Mouse (Mus musculus) limb, embryonic 11.5 days (tissue): Measurements from ENCODE around the gene Samd14. TPM values are rescaled to one million over a fixed set of nuclear protein-coding genes. Genes with fewer than 3 reads are reported as not detected.
"Not testable (repeated sequence)": the region's sequence is repeated elsewhere in the genome, so short reads cannot be mapped to it uniquely, and the experiment has no call there.

ENCODE experiments used
- ATAC-seq: fragments of 200-750 bp; cut with Nextera tagmentation; 2 replicates; pipeline ENCODE4 v1.8.0; 2017; ENCODE audit warnings: low read depth; ENCODE audit not compliant: insufficient number of reproducible peaks, low FRiP score, low TSS enrichment
- DNase-seq: peaks from one replicate; pipeline ENCODE4 v3.0.0-alpha.2; 2015; ENCODE audit warnings: low spot score
- H3K27ac ChIP-seq: fragments of 300-500 bp; sonication (generic); replicated peaks from 2 replicates; pipeline ENCODE4 v1.5.1; 2014; ENCODE audit warnings: low read depth, mild to moderate bottlenecking, low read length
- H3K27me3 ChIP-seq: fragments of 300-500 bp; sonication (generic); 2 replicates; pipeline ENCODE4 v1.6.1; 2014; ENCODE audit warnings: mild to moderate bottlenecking, low read length, mixed read lengths; ENCODE audit not compliant: control insufficient read depth, insufficient read depth
- H3K36me3 ChIP-seq: fragments of 300-500 bp; sonication (generic); 2 replicates; pipeline ENCODE4 v1.6.1; 2014; ENCODE audit warnings: mild to moderate bottlenecking, low read length, moderate library complexity, mixed read lengths; ENCODE audit not compliant: control insufficient read depth, insufficient read depth
- H3K4me1 ChIP-seq: fragments of 300-500 bp; sonication (generic); 2 replicates; pipeline ENCODE4 v1.6.1; 2014; ENCODE audit warnings: low read length, mixed read lengths; ENCODE audit not compliant: control insufficient read depth, insufficient read depth
- H3K4me2 ChIP-seq: fragments of 300-500 bp; sonication (generic); 2 replicates; pipeline ENCODE4 v1.6.1; 2014; ENCODE audit warnings: low read depth, mild to moderate bottlenecking, moderate library complexity; ENCODE audit not compliant: severe bottlenecking
- H3K4me3 ChIP-seq: fragments of 300-500 bp; sonication (generic); 2 replicates; pipeline ENCODE4 v1.5.1; 2014; ENCODE audit warnings: low read depth, low read length
- H3K9ac ChIP-seq: fragments of 300-500 bp; sonication (generic); 2 replicates; pipeline ENCODE4 v1.6.1; 2014; ENCODE audit warnings: mild to moderate bottlenecking, low read length
- H3K9me3 ChIP-seq: fragments of 300-500 bp; sonication (generic); 2 replicates; pipeline ENCODE4 v1.6.1; 2016; ENCODE audit warnings: low read length; ENCODE audit not compliant: control insufficient read depth
- WGBS: fragments of 180-500 bp; shearing (Covaris S2); extraction: QIAGEN DNeasy Blood & Tissue Kit; methylation state at CpG from one replicate; pipeline ENCODE4 v1.1.7; 2014; 5-methylcytosine and 5-hydroxymethylcytosine counted together
- polyA plus RNA-seq: library from polyadenylated mRNA; unstranded; fragments of >200 nt; fragmentation: Nextera tagmentation; extraction: Ambion mirVana; gene quantifications from 2 replicates; pipeline ENCODE4 v1.2.1, GENCODE M21; 2014

Gene Samd14
- polyA plus RNA-seq, 1 experiment from 2014 or later = 35.6 TPM

DNA sequence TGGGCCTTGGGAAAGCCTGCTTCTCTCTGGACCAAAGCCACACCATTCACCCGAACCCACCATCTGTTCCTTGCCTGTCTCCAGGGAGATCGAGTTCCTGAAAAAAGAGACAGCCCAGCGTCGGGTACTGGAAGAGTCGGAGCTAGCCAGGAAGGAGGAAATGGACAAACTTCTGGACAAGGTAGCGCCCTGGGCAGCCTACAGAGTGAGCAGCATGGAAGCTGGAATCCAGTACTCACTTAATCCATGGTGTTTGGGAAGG is 4.8 kb upstream of the Samd14 start:
- DNase-seq (no peak), ATAC-seq (no peak)
- Histone ChIP-seq H3K36me3 (peaks cover 36% of the 10 kb centered on the region), H3K4me1 (peaks cover 25% of the 10 kb centered on the region), H3K9me3 (no peaks in the 10 kb centered on the region), H3K4me3 (no peak overlapping the region), H3K27ac (no peak overlapping the region), H3K9ac (no peak overlapping the region), H3K27me3 (no peaks in the 10 kb centered on the region), H3K4me2 (no peak overlapping the region)
- WGBS = 72% methylated on average over 6 of the region's 6 CpGs

DNA sequence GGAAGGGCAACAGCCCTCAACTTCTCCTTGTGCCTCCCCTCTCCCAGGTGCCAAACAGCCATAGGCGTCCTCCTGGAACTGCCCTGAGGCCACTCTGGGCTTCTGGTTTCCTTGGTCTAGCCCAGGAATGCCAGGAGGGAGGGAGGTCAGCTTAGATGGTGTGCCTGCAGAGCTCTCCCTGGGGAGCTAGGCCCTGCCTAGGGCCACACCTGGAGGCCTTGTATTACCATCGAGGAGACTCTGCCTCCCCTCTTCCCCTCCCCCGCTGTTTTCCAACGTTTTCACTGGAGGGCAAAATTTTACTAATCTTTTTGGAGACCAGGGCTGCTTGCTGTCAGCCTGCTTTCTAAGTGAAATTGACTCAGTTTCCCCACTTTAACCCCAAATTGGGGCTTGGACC is 3.6 kb upstream of the Samd14 start:
- Histone ChIP-seq H3K36me3 (peaks cover 27% of the 10 kb centered on the region), H3K9ac (0 out of 2 replicates have a peak overlapping the region, but pooled peaks have one; percentile 14), H3K9me3 (no peaks in the 10 kb centered on the region), H3K27me3 (no peaks in the 10 kb centered on the region), H3K4me1 (peaks cover 18% of the 10 kb centered on the region), H3K4me2 (peak overlapping the region; percentile 63), H3K4me3 (no peak overlapping the region), H3K27ac (no peak overlapping the region)
- DNase-seq (no peak), ATAC-seq (no peak)
- 37% methylated on average over 4 of the region's 4 CpGs for WGBS

DNA sequence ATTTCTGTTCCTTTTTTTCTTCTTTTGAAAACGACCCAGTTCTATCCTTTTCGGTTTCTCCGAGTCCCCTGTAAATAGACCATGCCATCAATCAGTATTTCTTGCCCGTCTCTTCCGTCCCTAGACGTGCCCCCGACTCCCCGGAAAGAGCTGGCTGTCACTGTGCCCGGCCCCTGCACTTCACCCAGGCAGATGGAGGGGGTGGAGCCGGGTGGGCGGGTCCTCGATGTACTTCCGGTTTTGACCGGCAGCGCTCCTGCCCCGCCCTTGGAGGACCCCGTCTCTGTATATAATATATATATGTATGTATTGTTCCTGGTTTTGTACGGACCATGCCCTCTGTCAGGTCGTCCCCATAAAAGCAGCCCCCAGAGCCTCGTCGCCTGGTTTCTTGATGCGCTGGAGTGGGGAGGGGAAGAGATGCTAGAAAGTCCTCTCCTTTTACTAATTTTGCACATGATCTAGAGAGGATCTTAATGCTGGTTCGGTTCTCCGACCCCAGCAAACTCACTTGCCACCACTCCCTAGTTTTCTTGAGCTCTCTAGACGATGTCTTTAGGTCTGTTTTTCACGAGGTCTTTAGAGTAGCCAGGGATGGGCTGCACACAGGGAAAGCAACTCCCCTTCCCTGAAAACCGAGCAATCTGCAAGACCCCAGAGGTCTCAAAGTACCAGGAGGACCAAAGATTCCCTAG is 3.0 kb upstream of the Samd14 start:
- Histone ChIP-seq H3K9me3 (no peaks in the 10 kb centered on the region), H3K27ac (peak overlapping the region; percentile 36; the same call in 1 of the 2 replicates), H3K4me1 (peaks cover 21% of the 10 kb centered on the region), H3K27me3 (no peaks in the 10 kb centered on the region), H3K36me3 (peaks cover 23% of the 10 kb centered on the region), H3K9ac (peak overlapping the region; percentile 51), H3K4me2 (peak overlapping the region; percentile 63), H3K4me3 (peak overlapping the region; percentile 32)
- DNase-seq = peak; percentile 87
- ATAC-seq = peak; percentile 44
- 2% methylated on average over 27 of the region's 27 CpGs for WGBS

DNA sequence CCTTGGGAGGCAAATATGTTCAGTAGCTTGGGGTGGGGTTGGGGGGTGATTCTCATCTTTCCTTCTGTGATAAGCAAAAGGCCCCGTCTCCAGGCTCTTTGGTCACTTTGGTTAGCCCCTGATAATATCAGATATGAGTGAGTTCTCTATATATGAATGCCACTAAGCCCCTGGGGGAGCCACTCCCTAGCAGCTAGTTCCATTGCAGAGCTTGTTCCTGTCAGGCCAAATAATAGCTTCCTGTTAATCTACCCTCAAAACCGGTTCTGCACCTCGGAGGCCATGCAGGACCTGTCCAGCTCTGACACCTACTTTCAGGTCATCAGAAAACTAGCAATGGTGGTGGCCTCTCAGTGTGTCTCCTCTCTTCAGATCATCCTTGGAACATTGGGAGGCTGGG is 2.3 kb upstream of the Samd14 start:
- peak overlapping the region; percentile 51; the same call in 1 of the 2 replicates for H3K9ac ChIP-seq
- 74% methylated on average over 3 of the region's 3 CpGs for WGBS

DNA sequence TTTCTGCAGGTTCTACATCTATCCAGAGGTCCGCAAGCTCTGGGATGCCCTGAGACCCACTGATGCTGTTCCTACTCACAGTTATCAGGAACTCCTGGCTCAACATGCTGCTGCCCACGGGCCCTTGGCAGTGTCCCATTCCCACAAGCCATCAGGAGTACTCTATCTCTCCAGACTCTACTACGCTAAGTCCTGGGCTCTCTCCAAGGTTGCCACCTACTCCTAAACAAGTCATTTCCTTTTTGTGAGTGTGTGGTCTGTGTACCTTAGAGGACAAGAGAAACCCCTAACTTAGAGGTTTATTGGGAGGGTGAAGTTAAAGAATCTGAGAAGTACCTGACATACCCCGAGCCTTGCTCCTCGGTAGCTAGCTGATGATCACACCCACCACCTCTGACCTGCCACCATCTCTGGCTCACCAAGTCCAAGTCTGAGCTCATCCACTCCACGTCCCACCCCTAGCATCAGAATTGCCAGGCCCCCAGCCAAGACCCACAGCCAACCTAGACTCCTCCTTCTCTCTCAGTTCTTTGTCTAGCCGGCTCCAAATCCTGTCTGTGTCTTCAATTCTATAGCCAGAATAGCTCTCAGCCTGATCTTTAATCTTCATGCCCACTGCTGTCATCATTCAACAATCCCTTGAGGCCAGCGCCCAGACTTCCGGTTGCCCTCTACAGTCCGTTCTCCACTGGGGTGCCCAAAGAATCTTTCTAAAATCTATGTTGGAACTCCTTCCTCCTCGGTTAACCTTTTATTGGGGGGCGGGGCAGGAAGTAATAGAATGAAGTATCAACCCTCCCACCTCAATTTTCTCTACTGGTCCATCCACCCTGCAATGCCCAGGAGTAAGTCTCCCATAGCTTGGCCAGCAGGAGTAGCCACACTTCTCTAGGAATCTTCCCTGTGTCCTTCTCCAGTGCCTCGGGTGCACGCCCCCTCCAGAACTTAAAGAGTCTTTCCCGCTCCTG is 734 bp upstream of the Samd14 start:
- H3K27me3 ChIP-seq = no peaks in the 10 kb centered on the region
- DNase-seq (no peak), ATAC-seq (no peak)
- WGBS = 43% methylated on average over 15 of the region's 15 CpGs
- H3K9ac ChIP-seq = peak overlapping the region; percentile 93
- H3K4me3 ChIP-seq = peak overlapping the region; percentile 86
- peaks cover 31% of the 10 kb centered on the region for H3K4me1 ChIP-seq
- peak overlapping the region; percentile 89 for H3K27ac ChIP-seq
- peak overlapping the region; percentile 78 for H3K4me2 ChIP-seq
- H3K9me3 ChIP-seq = no peaks in the 10 kb centered on the region
- peaks cover 10% of the 10 kb centered on the region; the same call in 1 of the 2 replicates for H3K36me3 ChIP-seq

More for the DNA sequence above, 2.3 kb upstream of the Samd14 start:
- peaks cover 16% of the 10 kb centered on the region for H3K36me3 ChIP-seq
- no peaks in the 10 kb centered on the region for H3K9me3 ChIP-seq
- no peak for ATAC-seq
- peak overlapping the region; percentile 63; the same call in 1 of the 2 replicates for H3K4me2 ChIP-seq
- peaks cover 26% of the 10 kb centered on the region for H3K4me1 ChIP-seq
- H3K27me3 ChIP-seq = no peaks in the 10 kb centered on the region
- DNase-seq = no peak
- no peak overlapping the region; the same call in 1 of the 2 replicates for H3K27ac ChIP-seq
- no peak overlapping the region for H3K4me3 ChIP-seq

DNA sequence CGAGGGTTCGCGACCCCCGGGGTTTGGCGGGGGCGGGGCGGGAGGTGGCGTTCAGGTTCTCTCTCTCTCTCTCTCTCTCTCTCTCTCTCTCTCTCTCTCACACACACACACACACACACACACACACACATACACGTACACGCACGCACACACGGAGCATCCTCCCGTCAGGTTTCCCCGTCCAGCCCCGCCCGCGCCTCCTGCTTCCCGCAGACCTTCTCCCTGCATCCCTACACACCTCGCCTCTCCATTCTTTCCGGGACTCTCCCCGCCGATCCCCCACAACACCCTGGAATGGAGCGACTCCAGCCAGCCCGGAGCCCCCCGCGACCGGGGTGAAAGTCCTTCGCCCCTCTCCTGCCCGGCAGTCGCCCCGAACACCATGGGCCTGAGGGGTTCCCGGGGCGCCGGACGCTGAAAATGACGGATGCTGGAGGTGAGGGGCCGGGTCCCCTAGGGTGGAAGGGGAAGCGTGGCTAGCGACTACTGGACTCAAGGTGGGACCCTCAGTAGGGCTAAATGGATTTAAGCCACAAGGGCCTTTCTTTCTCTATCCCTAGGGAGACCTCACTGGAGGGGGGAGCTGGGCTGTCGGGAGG is 561 bp downstream of the Samd14 start:
- Histone ChIP-seq H3K4me1 (peaks cover 31% of the 10 kb centered on the region), H3K27me3 (no peaks in the 10 kb centered on the region), H3K4me3 (peak overlapping the region; percentile 86), H3K9ac (peak overlapping the region; percentile 93), H3K4me2 (peak overlapping the region; percentile 78), H3K36me3 (peaks cover 3% of the 10 kb centered on the region; the same call in 1 of the 2 replicates), H3K9me3 (no peaks in the 10 kb centered on the region), H3K27ac (peak overlapping the region; percentile 89)
- DNase-seq = peak; percentile 60
- WGBS = under 1% methylated on average over 30 of the region's 40 CpGs
- ATAC-seq = 0 out of 2 replicates have a peak, but pooled peaks have one; percentile 11

DNA sequence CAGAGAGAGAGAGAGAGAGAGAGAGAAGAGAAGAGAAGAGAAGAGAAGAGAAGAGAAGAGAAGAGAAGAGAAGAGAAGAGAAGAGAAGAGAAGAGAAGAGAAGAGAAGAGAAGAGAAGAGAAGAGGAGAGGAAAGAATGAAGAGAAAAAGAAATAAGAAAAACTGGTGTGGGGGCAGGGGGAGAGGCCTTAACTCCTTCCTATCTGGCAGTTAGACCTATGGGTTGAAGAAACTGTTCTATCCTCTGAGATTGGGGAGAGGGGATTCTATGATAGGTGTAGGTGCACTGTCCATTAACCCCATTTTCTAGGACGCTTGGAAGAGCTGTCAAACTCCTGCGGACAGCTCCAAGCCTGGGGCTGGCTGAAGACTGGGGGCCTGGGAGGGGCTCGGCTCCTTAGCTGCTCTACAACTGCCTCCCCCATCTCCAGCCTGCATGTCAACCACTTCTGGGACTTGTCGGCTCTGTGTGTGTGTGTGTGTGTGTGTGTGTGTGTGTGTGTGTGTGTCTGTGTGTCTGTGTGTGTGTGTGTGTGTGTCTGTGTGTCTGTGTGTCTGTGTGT is 1.2 kb downstream of the Samd14 start:
- H3K27ac ChIP-seq, H3K36me3 ChIP-seq, H3K27me3 ChIP-seq, DNase-seq, H3K9me3 ChIP-seq, ATAC-seq: not testable (repeated sequence)
- peaks cover 29% of the 10 kb centered on the region for H3K4me1 ChIP-seq
- peak overlapping the region; percentile 93 for H3K9ac ChIP-seq
- H3K4me2 ChIP-seq = peak overlapping the region; percentile 78
- WGBS = 14% methylated on average over 4 of the region's 4 CpGs
- peak overlapping the region; percentile 86 for H3K4me3 ChIP-seq

DNA sequence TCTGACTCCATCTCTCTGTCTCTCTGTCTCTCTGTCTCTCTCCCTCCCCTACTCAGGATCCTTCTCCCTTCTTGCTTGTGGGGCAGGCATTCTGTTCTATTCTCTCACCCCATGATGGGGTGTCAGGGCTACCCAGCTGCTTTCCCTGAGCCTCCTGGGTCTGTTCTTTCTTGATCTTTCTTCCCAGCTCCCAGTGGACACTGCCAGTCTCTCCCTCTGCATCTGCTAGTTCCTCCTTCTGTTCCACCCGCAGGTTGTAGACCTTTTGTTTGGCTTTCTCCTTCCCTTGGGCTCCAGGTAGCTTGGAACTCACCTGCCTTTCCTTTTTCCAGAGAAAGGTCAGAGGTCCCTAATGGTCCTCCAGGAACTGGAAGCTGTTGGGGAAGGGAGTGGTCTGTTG is 1.7 kb downstream of the Samd14 start:
- no peak overlapping the region; the same call in 1 of the 2 replicates for H3K27ac ChIP-seq
- no peaks in the 10 kb centered on the region for H3K9me3 ChIP-seq
- H3K4me2 ChIP-seq = peak overlapping the region; percentile 78
- H3K9ac ChIP-seq = peak overlapping the region; percentile 27; the same call in 1 of the 2 replicates
- H3K4me3 ChIP-seq = peak overlapping the region; percentile 86
- 32% methylated on average over 1 of the region's 1 CpGs for WGBS
- H3K36me3 ChIP-seq = no peaks in the 10 kb centered on the region; the same call in 1 of the 2 replicates
- DNase-seq (no peak), ATAC-seq (no peak)
- H3K4me1 ChIP-seq = peaks cover 24% of the 10 kb centered on the region
- H3K27me3 ChIP-seq = no peaks in the 10 kb centered on the region
